Mouse (Mus musculus) small intestine, adult 2 months (tissue): ENCODE data around the gene Prrt1.

Source experiments
- CTCF ChIP-seq: fragments of 200-500 bp; IDR thresholded peaks from 2 replicates; pipeline ENCODE4 v1.5.1; 2012; ENCODE audit warnings: low read depth, mild to moderate bottlenecking, control low read depth, inconsistent platforms, low read length, moderate library complexity, mixed read lengths; ENCODE audit not compliant: insufficient replicate concordance, insufficient read length; ENCODE audit errors: extremely low read depth
- POLR2A ChIP-seq: fragments of 200-500 bp; IDR thresholded peaks from 2 replicates; pipeline ENCODE4 v1.6.1; 2012; ENCODE audit warnings: low read depth, mild to moderate bottlenecking, control low read depth, inconsistent platforms, low read length, moderate library complexity

- TF ChIP-seq POLR2A (no peak), CTCF (no peak)
Observed at GRCm38 (mm10) chr17:34659897-34660214, 30.5 kb downstream of the Prrt1 start.
